Mouse (Mus musculus) intestine, embryonic 16.5 days (tissue): Measurements from ENCODE around the gene Tppp. TPM values are rescaled to one million over a fixed set of nuclear protein-coding genes. Genes with fewer than 3 reads are reported as not detected.
A peak's percentile ranks its signal among the peaks of the same experiment; 100 is the strongest.
"Not testable (repeated sequence)": the region's sequence is repeated elsewhere in the genome, so short reads cannot be mapped to it uniquely, and the experiment has no call there.

Experiments
- ATAC-seq: fragments of 200-750 bp; cut with Nextera tagmentation; 2 replicates; pipeline ENCODE4 v1.8.0; 2017; ENCODE audit warnings: moderate TSS enrichment, moderate library complexity
- H3K27ac ChIP-seq: fragments of 300-500 bp; sonication (generic); 2 replicates; pipeline ENCODE4 v1.5.1; 2014; ENCODE audit warnings: mild to moderate bottlenecking, low read length
- H3K27me3 ChIP-seq: fragments of 300-500 bp; sonication (generic); replicated peaks from 2 replicates; pipeline ENCODE4 v1.6.1; 2014; ENCODE audit warnings: low read length, control low read depth, mixed read lengths; ENCODE audit not compliant: control insufficient read depth, insufficient read depth
- H3K36me3 ChIP-seq: fragments of 300-500 bp; sonication (generic); 2 replicates; pipeline ENCODE4 v1.6.1; 2014; ENCODE audit warnings: low read length, control low read depth; ENCODE audit not compliant: control insufficient read depth, insufficient read depth
- H3K4me1 ChIP-seq: fragments of 300-500 bp; sonication (generic); 2 replicates; pipeline ENCODE4 v1.6.1; 2014; ENCODE audit warnings: low read length, control low read depth, mixed read lengths; ENCODE audit not compliant: control insufficient read depth, insufficient read depth
- H3K4me2 ChIP-seq: fragments of 300-500 bp; sonication (generic); 2 replicates; pipeline ENCODE4 v1.6.1; 2014; ENCODE audit warnings: low read depth, low read length, control low read depth
- H3K4me3 ChIP-seq: fragments of 300-500 bp; sonication (generic); 2 replicates; pipeline ENCODE4 v1.5.1; 2014; ENCODE audit warnings: mild to moderate bottlenecking, low read length
- H3K9ac ChIP-seq: fragments of 300-500 bp; sonication (generic); 2 replicates; pipeline ENCODE4 v1.6.1; 2014; ENCODE audit warnings: low read depth, low read length
- H3K9me3 ChIP-seq: fragments of 300-500 bp; sonication (generic); 2 replicates; pipeline ENCODE4 v1.6.1; 2016; ENCODE audit warnings: low read length, control low read depth; ENCODE audit not compliant: control insufficient read depth
- WGBS: fragments of 180-500 bp; shearing (Covaris S2); extraction: QIAGEN DNeasy Blood & Tissue Kit; methylation state at CpG from one replicate; pipeline ENCODE4 v1.1.7; 2014; 5-methylcytosine and 5-hydroxymethylcytosine counted together
- polyA plus RNA-seq: library from polyadenylated mRNA; unstranded; fragments of >200 nt; fragmentation: Nextera tagmentation; extraction: Ambion mirVana; gene quantifications from 2 replicates; pipeline ENCODE4 v1.2.1, GENCODE M21; 2015

Tppp gene
- polyA plus RNA-seq, 1 experiment from 2014 or later, result 2.7 TPM

DNA sequence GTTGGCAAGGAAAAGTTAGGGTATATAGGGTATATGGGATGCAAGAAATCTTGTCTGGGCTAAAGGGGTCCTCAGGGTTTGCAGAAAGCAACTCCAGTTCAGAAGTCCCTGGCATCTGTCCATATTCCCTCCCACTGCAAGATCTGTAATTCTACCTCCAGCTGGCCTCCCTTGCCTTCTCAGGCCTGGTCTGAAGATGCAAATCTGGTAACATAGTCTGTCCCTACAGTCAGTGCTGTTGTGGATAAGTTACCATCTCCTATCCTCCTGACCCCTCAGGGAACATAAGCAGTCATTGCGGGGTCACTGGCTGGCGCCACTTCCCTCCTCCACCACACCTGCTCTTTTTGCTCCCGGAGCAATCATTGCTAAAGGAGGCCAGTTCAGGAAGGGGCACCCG, 6.7 kb downstream of the Tppp start:
- ATAC-seq, result no peak
- no peak overlapping the region for H3K27ac ChIP-seq
- H3K4me1 ChIP-seq, result no peaks in the 10 kb centered on the region
- peaks cover 8% of the 10 kb centered on the region for H3K27me3 ChIP-seq
- H3K9ac ChIP-seq, result no peak overlapping the region
- H3K36me3 ChIP-seq, result no peaks in the 10 kb centered on the region
- H3K9me3 ChIP-seq, result no peaks in the 10 kb centered on the region
- WGBS, result 80% methylated on average over 4 of the region's 4 CpGs
- no peak overlapping the region for H3K4me3 ChIP-seq
- H3K4me2 ChIP-seq, result no peak overlapping the region

DNA sequence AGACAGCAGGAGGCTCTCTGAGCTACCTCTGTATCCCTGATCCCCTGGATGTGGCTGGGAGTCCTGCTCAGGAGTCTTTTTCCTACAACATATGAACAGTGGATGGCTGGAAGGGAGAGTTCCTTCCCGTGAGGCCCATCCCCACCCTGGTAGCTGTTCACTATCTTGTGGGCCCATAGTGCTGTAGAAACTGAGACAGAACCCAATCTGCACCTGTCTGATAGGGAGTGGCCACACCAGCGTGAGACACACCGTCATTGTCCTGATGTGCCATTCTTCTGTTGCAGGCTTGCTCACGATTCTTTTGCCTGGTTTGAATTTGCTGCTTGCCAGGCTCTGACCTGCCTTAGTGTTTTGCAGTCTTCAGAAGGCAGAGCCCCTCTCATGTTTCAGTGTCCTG, 8.2 kb downstream of the Tppp start:
- no peak overlapping the region for H3K27ac ChIP-seq
- H3K4me3 ChIP-seq, result no peak overlapping the region
- no peaks in the 10 kb centered on the region for H3K4me1 ChIP-seq
- H3K9ac ChIP-seq, result no peak overlapping the region
- 70% methylated on average over 4 of the region's 4 CpGs for WGBS
- no peaks in the 10 kb centered on the region for H3K36me3 ChIP-seq
- ATAC-seq, result no peak
- no peaks in the 10 kb centered on the region for H3K9me3 ChIP-seq
- H3K4me2 ChIP-seq, result no peak overlapping the region
- no peaks in the 10 kb centered on the region for H3K27me3 ChIP-seq

DNA sequence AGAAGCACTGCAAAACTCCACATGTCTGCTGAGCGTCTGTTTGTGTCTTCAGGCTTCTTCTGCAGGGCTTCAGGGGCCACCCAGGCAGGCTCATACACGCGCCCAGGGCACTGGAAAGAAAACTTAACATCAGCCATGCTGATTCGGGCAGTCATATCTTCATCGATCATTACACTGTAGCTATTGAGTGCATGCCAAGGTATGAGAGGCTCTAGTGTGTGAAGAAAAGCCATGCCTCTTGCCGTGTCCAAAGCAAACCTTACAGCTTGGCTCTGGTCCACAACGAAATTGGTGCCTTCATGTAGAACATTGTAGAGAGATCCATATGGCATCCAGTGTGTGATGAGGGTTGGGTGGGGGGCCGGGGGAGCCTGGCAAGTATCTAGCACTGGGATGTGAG, 9.8 kb downstream of the Tppp start:
- ATAC-seq, H3K4me3 ChIP-seq: not testable (repeated sequence)

DNA sequence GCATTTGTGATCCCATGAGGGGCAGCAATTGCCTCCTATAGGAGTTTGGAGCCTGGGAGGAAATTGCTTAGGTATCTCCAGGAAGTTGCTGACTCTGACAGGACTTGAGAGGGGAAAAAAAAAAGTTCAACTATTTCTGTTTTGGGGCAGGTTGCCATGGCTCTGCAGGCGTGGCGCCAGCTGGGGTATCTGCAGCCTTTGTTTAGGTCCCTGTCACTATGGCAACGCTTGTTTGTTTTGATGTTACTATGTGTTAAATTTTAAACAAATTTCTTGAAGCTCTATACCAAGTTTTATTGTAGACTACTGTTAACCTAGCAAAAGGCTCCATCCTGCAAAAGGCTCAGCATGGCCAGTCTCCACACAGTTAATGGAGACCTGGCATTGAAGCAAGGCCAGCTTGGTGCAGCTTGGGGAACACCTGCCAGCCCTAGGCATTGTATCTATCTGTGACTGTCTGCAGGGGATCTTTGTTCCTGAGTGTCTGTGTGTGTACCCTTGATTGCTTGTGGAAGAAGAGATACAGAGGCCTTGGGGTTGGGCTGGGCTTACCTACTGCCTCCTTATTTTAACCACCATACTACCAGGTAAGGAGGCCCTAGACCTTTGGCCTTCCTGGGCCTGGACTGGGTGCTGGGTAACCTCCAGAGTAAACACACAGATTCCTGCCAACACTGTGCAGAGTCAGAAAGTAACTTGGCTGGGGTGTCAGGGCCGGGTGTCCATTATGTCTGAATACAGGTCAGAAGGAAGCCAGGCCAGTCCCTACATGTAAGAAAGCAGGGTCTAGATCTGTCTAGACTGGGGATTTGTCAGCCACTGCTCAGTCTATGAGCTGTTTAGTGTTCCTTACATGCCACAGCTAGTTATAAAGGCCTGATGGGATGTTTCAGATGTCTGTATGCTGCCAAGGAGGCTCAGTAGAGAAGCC, 16.2 kb downstream of the Tppp start:
- Histone ChIP-seq H3K9me3 (no peaks in the 10 kb centered on the region), H3K36me3 (no peaks in the 10 kb centered on the region), H3K9ac (no peak overlapping the region), H3K27ac (peak overlapping the region; percentile 10; the same call in 1 of the 2 replicates), H3K27me3 (no peaks in the 10 kb centered on the region), H3K4me2 (no peak overlapping the region), H3K4me3 (no peak overlapping the region), H3K4me1 (peaks cover 19% of the 10 kb centered on the region)
- 56% methylated on average over 4 of the region's 4 CpGs for WGBS
- peak; percentile 62 for ATAC-seq

More for the DNA sequence above, 9.8 kb downstream of the Tppp start:
- H3K36me3 ChIP-seq, H3K4me1 ChIP-seq, H3K4me2 ChIP-seq, H3K27me3 ChIP-seq, H3K9me3 ChIP-seq, H3K27ac ChIP-seq, H3K9ac ChIP-seq: not testable (repeated sequence)
- 78% methylated on average over 8 of the region's 8 CpGs for WGBS

DNA sequence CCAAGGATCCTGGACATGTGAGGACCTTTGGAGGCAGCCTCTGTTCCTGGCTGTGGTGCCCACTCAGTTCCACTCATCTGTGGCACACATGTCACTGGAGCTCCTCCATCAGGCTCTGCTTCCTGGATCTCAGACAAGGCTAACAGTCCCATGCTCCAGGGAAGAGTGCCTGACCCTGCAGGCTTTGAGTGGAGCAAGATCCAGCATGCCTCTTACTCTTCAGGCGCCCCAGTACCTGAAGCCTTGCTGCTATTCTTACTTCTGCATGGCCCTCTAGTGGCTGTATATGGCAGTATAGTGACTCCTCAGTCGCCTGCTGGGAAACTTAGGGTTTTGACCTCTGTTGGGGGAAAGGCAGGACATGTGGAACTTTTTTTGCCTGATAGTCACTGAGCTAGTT, 17.0 kb downstream of the Tppp start:
- no peaks in the 10 kb centered on the region for H3K27me3 ChIP-seq
- no peak overlapping the region for H3K4me3 ChIP-seq
- no peak overlapping the region for H3K4me2 ChIP-seq
- no peak overlapping the region for H3K27ac ChIP-seq
- 16% methylated on average over 2 of the region's 2 CpGs for WGBS
- no peaks in the 10 kb centered on the region for H3K36me3 ChIP-seq
- H3K9ac ChIP-seq, result no peak overlapping the region
- ATAC-seq, result peak; percentile 75
- H3K4me1 ChIP-seq, result peaks cover 19% of the 10 kb centered on the region
- no peaks in the 10 kb centered on the region for H3K9me3 ChIP-seq

DNA sequence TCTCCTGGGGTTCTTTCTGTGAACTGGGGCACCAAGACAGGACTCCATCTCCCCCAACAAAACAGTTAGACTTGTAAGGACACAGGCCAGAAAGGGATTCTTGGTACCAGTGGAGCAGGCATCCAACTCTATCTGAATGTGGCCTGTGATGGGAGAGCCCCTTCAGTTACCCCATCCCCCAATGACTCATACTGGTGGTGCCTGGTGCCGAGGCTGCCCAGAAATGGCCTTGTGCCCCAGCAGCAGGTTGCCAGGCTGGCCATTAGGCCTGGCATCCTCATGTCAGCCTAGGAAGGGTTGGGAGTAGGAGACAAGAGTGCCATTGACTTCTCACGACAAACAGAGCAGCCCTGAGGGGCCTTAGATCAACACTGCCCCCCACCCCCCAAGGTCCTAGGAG, 18.9 kb downstream of the Tppp start:
- 60% methylated on average over 2 of the region's 2 CpGs for WGBS
- no peak for ATAC-seq
- no peaks in the 10 kb centered on the region for H3K36me3 ChIP-seq
- H3K4me2 ChIP-seq, result no peak overlapping the region
- no peaks in the 10 kb centered on the region for H3K9me3 ChIP-seq
- no peak overlapping the region for H3K27ac ChIP-seq
- H3K4me1 ChIP-seq, result peaks cover 19% of the 10 kb centered on the region
- no peak overlapping the region for H3K9ac ChIP-seq
- no peaks in the 10 kb centered on the region for H3K27me3 ChIP-seq
- H3K4me3 ChIP-seq, result no peak overlapping the region

DNA sequence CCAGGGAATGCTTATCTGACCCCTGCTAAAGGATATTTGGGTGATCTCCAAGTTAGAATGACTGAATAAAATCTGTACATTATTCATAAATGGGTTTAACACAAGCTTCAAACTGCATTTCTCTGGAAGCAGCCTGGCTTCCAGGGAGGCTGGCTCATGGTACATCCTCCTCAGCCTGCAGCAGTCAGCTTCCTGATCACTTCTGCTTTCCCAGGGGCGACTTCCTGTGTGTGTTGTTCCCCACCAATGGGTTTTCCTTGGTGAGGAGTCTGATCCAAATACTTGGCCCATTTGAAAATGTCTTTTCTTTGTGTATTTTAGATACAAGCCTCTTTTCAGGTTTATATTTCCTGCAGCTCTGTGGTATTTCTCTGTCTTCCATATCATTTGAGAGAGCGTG, 19.8 kb downstream of the Tppp start:
- 78% methylated on average over 2 of the region's 2 CpGs for WGBS

DNA sequence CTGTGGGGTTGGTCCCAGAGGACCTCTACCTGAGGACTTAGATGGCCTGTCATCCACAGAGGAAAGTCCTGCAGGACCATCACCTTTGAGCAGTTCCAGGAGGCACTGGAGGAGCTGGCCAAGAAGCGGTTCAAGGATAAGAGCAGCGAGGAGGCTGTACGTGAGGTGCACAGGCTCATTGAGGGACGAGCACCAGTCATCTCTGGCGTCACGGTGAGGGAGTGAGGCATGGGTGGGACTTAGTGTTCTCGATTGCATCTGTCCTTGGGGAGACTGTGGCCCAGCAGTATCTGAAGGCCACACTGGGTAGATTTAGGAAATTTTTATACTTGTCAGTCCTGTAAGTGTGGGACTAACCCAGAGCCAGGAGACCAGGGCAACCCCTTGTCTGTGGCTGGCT, 21.5 kb downstream of the Tppp start:
- H3K9ac ChIP-seq, result no peak overlapping the region
- no peak overlapping the region for H3K27ac ChIP-seq
- H3K27me3 ChIP-seq, result no peaks in the 10 kb centered on the region
- peaks cover 6% of the 10 kb centered on the region for H3K4me1 ChIP-seq
- H3K36me3 ChIP-seq, result no peaks in the 10 kb centered on the region
- no peak overlapping the region for H3K4me3 ChIP-seq
- no peak for ATAC-seq
- H3K9me3 ChIP-seq, result no peaks in the 10 kb centered on the region
- 88% methylated on average over 7 of the region's 7 CpGs for WGBS
- H3K4me2 ChIP-seq, result no peak overlapping the region

More for the DNA sequence above, 19.8 kb downstream of the Tppp start:
- H3K4me3 ChIP-seq, result no peak overlapping the region
- H3K36me3 ChIP-seq, result no peaks in the 10 kb centered on the region
- ATAC-seq, result no peak
- H3K9ac ChIP-seq, result no peak overlapping the region
- no peak overlapping the region for H3K4me2 ChIP-seq
- H3K9me3 ChIP-seq, result no peaks in the 10 kb centered on the region
- no peaks in the 10 kb centered on the region for H3K27me3 ChIP-seq
- peaks cover 19% of the 10 kb centered on the region for H3K4me1 ChIP-seq
- no peak overlapping the region for H3K27ac ChIP-seq

DNA sequence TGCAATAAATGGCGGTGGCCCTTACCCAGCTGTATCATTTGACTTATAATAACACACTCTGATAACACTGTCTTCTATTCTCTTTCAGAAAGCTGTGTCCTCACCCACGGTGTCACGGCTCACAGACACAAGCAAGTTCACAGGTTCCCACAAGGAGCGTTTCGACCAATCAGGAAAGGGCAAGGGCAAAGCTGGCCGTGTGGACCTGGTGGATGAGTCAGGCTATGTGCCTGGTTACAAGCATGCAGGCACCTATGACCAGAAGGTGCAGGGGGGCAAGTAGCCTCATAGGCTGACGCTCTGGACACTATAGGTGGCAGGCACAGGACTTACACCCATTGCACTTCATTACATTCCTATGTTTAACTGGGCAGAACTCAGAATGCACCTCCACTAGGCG, 21.9 kb downstream of the Tppp start:
- no peaks in the 10 kb centered on the region for H3K9me3 ChIP-seq
- ATAC-seq, result no peak
- H3K27me3 ChIP-seq, result no peaks in the 10 kb centered on the region
- 85% methylated on average over 8 of the region's 8 CpGs for WGBS
- no peaks in the 10 kb centered on the region for H3K36me3 ChIP-seq
- no peak overlapping the region for H3K4me3 ChIP-seq
- no peak overlapping the region for H3K4me2 ChIP-seq
- 0 out of 2 replicates have a peak, but pooled peaks cover 3% of the 10 kb centered on the region for H3K4me1 ChIP-seq
- no peak overlapping the region for H3K9ac ChIP-seq
- H3K27ac ChIP-seq, result no peak overlapping the region
